Mouse (Mus musculus) hindbrain, embryonic 15.5 days (tissue): Measurements from ENCODE around the gene Stx6. TPM values are rescaled to one million over a fixed set of nuclear protein-coding genes. Genes with fewer than 3 reads are reported as not detected.
A peak's percentile ranks its signal among the peaks of the same experiment; 100 is the strongest.
"Not testable (repeated sequence)": the region's sequence is repeated elsewhere in the genome, so short reads cannot be mapped to it uniquely, and the experiment has no call there.

ENCODE experiments used
- ATAC-seq: fragments of 200-750 bp; cut with Nextera tagmentation; 2 replicates; pipeline ENCODE4 v1.8.0; 2017; ENCODE audit warnings: low read depth, moderate number of reproducible peaks, moderate TSS enrichment; ENCODE audit not compliant: low FRiP score
- H3K27ac ChIP-seq: fragments of 300-500 bp; sonication (generic); replicated peaks from 2 replicates; pipeline ENCODE4 v1.5.1; 2015; ENCODE audit warnings: mild to moderate bottlenecking, inconsistent platforms
- H3K27me3 ChIP-seq: fragments of 300-500 bp; sonication (generic); 2 replicates; pipeline ENCODE4 v1.6.1; 2015; ENCODE audit warnings: control low read depth, inconsistent platforms
- H3K36me3 ChIP-seq: fragments of 300-500 bp; sonication (generic); 2 replicates; pipeline ENCODE4 v1.6.1; 2015; ENCODE audit warnings: control low read depth, inconsistent platforms
- H3K4me1 ChIP-seq: fragments of 300-500 bp; sonication (generic); replicated peaks from 2 replicates; pipeline ENCODE4 v1.6.1; 2015; ENCODE audit warnings: control low read depth, inconsistent platforms
- H3K4me2 ChIP-seq: fragments of 300-500 bp; sonication (generic); 2 replicates; pipeline ENCODE4 v1.6.1; 2015; ENCODE audit warnings: moderate library complexity, mild to moderate bottlenecking, inconsistent platforms
- H3K4me3 ChIP-seq: fragments of 300-500 bp; sonication (generic); 2 replicates; pipeline ENCODE4 v1.5.1; 2015; ENCODE audit warnings: mild to moderate bottlenecking, inconsistent platforms
- H3K9ac ChIP-seq: fragments of 300-500 bp; sonication (generic); 2 replicates; pipeline ENCODE4 v1.6.1; 2015; ENCODE audit warnings: inconsistent platforms
- H3K9me3 ChIP-seq: fragments of 300-500 bp; sonication (generic); 2 replicates; pipeline ENCODE4 v1.6.1; 2016; ENCODE audit warnings: control low read depth, inconsistent platforms
- WGBS: fragments of 180-500 bp; shearing (Covaris S2); methylation state at CpG from one replicate; pipeline ENCODE4 v1.1.7; 2015; 5-methylcytosine and 5-hydroxymethylcytosine counted together
- polyA plus RNA-seq: library from polyadenylated mRNA; unstranded; fragments of >200 nt; fragmentation: Nextera tagmentation; extraction: Ambion mirVana; gene quantifications from 2 replicates; pipeline ENCODE4 v1.2.1, GENCODE M21; 2015

The Stx6 gene
- polyA plus RNA-seq, 1 experiment from 2014 or later, result 106 TPM

DNA sequence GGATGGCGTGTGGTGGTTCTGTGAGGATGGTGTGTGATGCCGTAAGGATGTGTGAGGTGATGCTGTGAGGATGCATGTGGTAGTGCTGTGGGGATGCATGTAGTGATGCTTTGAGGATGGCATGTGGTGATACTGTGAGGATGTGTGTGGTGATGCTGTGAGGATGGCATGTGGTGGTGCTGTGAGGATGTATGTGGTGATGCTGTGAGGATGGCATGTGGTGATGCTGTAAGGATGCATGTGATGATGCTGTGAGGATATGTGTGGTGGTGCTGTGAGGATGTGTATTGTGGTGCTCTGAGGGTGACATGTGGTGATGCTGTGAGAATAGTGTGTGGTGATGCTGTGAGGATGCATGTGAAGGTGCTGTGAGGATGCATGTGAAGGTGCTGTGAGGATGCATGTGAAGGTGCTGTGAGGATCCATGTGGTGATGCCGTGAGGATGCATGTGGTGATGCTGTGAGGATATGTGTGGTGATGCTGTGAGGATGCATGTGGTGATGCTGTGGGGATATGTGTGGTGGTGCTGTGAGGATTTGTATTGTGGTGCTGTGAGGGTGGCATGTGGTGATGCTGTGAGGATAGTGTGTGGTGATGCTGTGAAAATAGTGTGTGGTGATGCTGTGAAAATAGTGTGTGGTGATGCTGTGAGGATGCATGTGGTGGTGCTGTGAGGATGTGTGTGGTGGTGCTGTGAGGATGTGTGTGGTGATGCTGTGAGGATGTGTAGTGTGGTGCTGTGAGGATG lies 14.6 kb downstream of the Stx6 start:
- Histone ChIP-seq H3K36me3 (peaks cover 14% of the 10 kb centered on the region), H3K9me3 (no peaks in the 10 kb centered on the region), H3K4me1 (no peaks in the 10 kb centered on the region), H3K9ac (no peak overlapping the region), H3K4me2 (no peak overlapping the region), H3K4me3 (no peak overlapping the region), H3K27ac (no peak overlapping the region), H3K27me3 (no peaks in the 10 kb centered on the region)
- no peak for ATAC-seq
- WGBS, result 90% methylated on average over 3 of the region's 3 CpGs

DNA sequence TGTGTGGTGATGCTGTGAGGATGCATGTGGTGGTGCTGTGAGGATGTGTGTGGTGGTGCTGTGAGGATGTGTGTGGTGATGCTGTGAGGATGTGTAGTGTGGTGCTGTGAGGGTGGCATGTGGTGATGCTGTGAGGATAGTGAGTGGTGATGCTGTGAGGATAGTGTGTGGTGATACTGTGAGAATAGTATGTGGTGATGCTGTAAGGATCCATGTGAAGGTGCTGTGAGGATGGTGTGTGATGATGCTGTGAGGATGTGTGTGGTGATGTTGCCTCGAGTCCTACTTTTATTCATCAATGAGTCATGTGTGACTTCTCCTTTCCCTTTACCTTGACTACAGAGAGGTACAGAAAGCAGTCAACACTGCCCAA lies 15.1 kb downstream of the Stx6 start:
- H3K36me3 ChIP-seq, result peaks cover 17% of the 10 kb centered on the region
- H3K4me1 ChIP-seq, H3K27ac ChIP-seq, H3K4me3 ChIP-seq, H3K9ac ChIP-seq, H3K4me2 ChIP-seq, ATAC-seq, H3K27me3 ChIP-seq, H3K9me3 ChIP-seq: not testable (repeated sequence)
- 84% methylated on average over 1 of the region's 1 CpGs for WGBS

DNA sequence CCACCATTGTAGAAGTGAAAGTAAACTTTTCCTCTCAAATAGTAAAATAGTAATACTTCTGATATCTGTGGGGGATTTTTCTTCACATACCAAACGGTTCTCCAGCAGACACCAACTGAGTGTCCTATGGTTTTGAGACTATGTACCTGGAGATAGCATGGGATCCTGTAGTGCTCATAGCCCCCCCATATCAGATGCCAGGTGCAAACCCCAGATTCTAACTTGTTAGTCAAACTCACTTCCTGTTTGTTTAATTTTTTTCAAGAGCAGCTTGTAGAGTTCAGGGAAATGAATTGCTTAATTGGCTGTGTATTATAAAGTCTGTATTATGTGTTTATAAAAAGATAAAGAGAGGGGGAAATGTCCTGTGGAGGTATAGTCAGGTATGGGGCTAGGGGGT lies 15.9 kb downstream of the Stx6 start:
- H3K9ac ChIP-seq, result no peak overlapping the region
- peaks cover 22% of the 10 kb centered on the region for H3K36me3 ChIP-seq
- H3K4me1 ChIP-seq, result no peaks in the 10 kb centered on the region
- H3K27me3 ChIP-seq, result no peaks in the 10 kb centered on the region
- WGBS, result 86% methylated on average over 1 of the region's 1 CpGs
- no peak overlapping the region for H3K4me2 ChIP-seq
- ATAC-seq, result no peak
- H3K27ac ChIP-seq, result no peak overlapping the region
- H3K9me3 ChIP-seq, result no peaks in the 10 kb centered on the region
- no peak overlapping the region for H3K4me3 ChIP-seq

DNA sequence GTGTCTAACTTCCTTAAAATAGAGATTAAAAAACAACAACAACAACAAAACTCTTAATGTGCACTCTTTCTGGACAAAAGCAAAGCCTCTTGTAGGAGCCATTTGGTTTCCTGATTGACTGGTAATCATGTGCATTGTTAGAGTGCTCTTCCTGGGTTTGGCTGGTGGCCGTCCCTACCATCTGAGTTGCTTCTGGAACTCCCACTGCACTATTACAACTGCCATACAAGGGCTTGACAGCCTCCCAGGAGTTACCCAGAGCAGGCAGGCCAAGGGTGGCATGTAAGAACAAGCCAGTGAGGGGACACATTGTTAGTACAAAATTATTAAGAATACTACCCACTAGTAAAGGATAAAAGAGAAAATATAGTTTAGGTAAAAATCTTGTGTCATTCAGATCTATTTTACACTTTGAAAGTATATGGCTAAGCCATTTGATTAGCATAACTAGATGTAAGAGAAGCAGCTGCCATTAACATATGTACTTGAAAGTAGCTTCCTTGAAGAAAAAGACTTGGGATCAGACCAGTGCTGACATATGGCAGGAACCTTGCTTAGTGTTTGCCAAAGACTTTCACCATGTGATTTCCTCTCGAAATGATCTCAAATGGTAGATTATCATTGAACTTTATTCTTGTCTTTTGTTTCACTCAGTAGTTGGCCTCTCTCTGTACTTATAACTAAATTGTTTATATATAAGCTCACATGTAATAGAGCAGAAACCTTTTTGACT lies 19.8 kb downstream of the Stx6 start:
- Histone ChIP-seq H3K9me3 (no peaks in the 10 kb centered on the region), H3K4me1 (no peaks in the 10 kb centered on the region), H3K9ac (no peak overlapping the region), H3K4me3 (no peak overlapping the region), H3K36me3 (peaks cover 33% of the 10 kb centered on the region), H3K4me2 (no peak overlapping the region), H3K27ac (no peak overlapping the region), H3K27me3 (no peaks in the 10 kb centered on the region)
- 78% methylated on average over 2 of the region's 2 CpGs for WGBS
- ATAC-seq, result no peak

DNA sequence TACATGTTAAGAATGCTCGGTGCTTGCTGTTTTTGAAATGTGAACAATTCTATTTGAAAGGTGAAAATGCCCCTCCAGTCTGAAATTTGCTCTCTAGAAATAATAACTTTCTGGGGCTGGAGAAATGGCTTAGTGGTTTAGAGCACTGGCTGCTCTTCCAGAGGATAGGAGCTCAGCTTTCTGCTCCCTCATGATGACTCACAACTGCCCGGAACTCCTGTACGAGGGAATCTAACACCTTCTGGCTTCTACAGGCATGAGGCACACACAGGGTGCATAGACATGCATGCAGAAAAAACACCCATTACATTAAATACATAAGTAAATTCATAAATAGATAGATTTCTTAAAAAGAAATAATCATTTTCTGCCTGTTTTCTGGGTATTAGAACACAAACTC lies 25.7 kb downstream of the Stx6 start:
- H3K9me3 ChIP-seq, result no peaks in the 10 kb centered on the region
- H3K27me3 ChIP-seq, result no peaks in the 10 kb centered on the region
- no peaks in the 10 kb centered on the region for H3K4me1 ChIP-seq
- ATAC-seq, result no peak
- H3K9ac ChIP-seq, result no peak overlapping the region
- WGBS, result 89% methylated on average over 3 of the region's 3 CpGs
- no peak overlapping the region for H3K4me2 ChIP-seq
- H3K27ac ChIP-seq, result no peak overlapping the region
- peaks cover 27% of the 10 kb centered on the region for H3K36me3 ChIP-seq
- H3K4me3 ChIP-seq, result no peak overlapping the region

DNA sequence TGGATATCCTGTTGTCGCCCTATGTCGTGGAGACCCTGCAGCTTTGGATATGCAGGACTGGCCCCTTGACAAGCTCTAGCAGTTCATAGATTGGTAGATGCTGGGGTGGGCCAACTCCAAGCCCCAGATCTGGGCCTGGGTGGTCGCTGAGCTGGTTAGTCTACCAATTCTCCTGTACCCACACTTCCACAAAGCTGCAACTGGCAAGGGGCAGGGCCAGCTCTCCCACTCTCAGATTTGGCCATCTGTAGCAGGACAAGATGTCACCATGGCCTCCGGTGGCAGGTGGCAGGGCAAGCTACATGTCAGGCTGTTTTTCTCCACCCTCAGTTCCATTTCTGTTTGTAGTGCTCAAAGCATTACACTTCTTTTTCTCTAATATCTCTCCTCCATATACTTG lies 30.1 kb downstream of the Stx6 start:
- H3K9ac ChIP-seq, result no peak overlapping the region
- H3K4me2 ChIP-seq, result no peak overlapping the region
- H3K4me1 ChIP-seq, result peaks cover 18% of the 10 kb centered on the region; the same call in 1 of the 2 replicates
- no peak for ATAC-seq
- H3K27me3 ChIP-seq, result no peaks in the 10 kb centered on the region
- H3K4me3 ChIP-seq, result no peak overlapping the region
- H3K36me3 ChIP-seq, result peaks cover 32% of the 10 kb centered on the region
- H3K9me3 ChIP-seq, result no peaks in the 10 kb centered on the region
- no peak overlapping the region for H3K27ac ChIP-seq
- 96% methylated on average over 4 of the region's 4 CpGs for WGBS

DNA sequence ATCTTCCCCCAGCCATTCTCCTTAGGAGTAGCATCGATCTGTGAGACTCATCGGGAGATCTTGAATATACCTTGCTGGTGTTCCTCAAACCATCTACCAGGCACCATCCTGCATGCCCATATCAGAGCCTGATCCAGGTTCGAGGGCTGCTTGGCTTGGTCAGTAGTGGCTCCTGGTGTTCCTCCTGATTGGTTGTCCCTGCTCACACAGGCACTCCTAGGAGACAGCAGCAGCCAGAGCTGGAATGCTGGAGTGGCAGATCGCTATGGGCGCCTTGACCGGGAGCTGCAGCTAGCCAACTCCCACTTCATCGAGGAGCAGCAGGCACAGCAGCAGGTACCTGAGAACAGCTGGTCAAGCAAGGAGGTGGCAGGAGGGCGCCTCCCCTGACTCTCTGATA lies 32.7 kb downstream of the Stx6 start:
- Histone ChIP-seq H3K27ac (peak overlapping the region; percentile 58; the same call in 1 of the 2 replicates), H3K4me1 (peaks cover 18% of the 10 kb centered on the region; the same call in 1 of the 2 replicates), H3K27me3 (no peaks in the 10 kb centered on the region), H3K4me3 (no peak overlapping the region), H3K36me3 (peaks cover 32% of the 10 kb centered on the region), H3K9me3 (no peaks in the 10 kb centered on the region), H3K9ac (no peak overlapping the region), H3K4me2 (no peak overlapping the region)
- peak; percentile 64; the same call in 1 of the 2 replicates for ATAC-seq
- WGBS, result 79% methylated on average over 8 of the region's 8 CpGs

DNA sequence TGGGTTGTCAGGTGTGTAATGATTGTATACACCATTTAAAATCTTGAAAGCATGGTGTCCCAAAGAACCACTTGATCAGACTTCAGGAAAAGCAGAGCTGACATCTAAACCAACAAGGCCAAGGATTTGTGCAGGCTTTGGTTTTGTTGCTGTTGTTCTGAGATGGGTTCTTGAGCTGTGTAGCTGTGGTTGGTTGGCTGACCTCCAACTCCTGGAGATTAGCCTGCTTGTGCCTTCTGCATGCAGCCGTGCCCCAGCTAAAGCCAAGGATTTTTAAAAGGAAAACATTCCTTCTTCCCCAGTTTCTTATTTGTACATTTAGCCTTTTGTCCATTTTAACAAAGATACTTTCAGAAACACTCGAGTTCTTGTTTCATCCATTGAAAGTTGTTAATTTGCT lies 33.2 kb downstream of the Stx6 start:
- no peak overlapping the region for H3K4me2 ChIP-seq
- peaks cover 21% of the 10 kb centered on the region; the same call in 1 of the 2 replicates for H3K4me1 ChIP-seq
- no peak overlapping the region for H3K4me3 ChIP-seq
- ATAC-seq, result no peak
- no peaks in the 10 kb centered on the region for H3K9me3 ChIP-seq
- peaks cover 32% of the 10 kb centered on the region for H3K36me3 ChIP-seq
- H3K9ac ChIP-seq, result no peak overlapping the region
- WGBS, result 55% methylated on average over 2 of the region's 2 CpGs
- no peaks in the 10 kb centered on the region for H3K27me3 ChIP-seq
- peak overlapping the region; percentile 58; the same call in 1 of the 2 replicates for H3K27ac ChIP-seq

DNA sequence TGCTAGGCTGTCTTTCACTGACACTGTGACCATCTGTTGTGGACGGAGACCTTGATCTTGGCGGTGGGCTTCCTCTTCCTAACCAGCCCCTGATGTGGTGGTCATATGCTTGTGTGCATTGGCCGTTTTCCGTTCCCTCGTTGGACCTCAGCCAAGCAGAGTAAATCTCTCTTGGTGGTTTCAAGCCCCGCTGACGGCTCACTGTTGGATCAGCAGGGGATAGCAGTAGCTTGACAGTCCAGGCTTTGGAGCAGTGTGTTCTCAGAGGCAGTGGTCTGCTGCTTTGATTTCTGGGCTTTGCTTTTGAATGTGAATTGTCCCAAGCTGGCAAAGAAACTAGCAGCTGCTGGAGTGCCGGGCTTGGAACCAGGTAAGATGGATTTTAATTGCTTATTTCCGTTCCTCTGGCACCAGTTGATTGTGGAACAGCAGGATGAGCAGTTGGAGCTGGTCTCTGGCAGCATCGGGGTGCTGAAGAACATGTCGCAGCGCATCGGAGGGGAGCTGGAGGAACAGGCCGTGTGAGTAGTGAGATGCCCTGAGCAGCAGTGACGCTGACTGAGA lies 34.4 kb downstream of the Stx6 start:
- no peak overlapping the region for H3K9ac ChIP-seq
- H3K4me2 ChIP-seq, result no peak overlapping the region
- peak; percentile 61 for ATAC-seq
- no peaks in the 10 kb centered on the region for H3K9me3 ChIP-seq
- WGBS, result 52% methylated on average over 15 of the region's 15 CpGs
- H3K36me3 ChIP-seq, result peaks cover 37% of the 10 kb centered on the region
- no peaks in the 10 kb centered on the region for H3K27me3 ChIP-seq
- H3K4me1 ChIP-seq, result peaks cover 23% of the 10 kb centered on the region; the same call in 1 of the 2 replicates
- H3K27ac ChIP-seq, result peak overlapping the region; percentile 50; the same call in 1 of the 2 replicates
- no peak overlapping the region for H3K4me3 ChIP-seq

DNA sequence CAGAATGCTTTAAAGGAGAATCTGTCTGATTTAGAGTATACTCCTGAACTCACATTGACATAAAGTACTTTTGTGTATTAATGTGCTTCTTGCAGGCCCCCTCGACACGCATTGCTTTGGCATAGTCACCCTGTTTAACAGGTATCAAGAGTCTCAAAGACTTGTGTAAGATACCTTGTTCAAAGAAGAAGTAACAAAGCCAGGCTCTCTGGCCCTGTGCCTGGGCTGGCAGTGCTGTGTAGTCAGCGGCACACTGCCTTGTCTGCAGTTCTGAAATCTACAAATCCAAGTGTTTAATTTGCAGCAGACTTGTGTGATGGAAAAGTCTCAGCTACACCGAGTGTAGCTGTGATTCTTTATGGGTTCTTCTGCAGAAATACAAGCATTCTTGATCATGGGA lies 38.2 kb downstream of the Stx6 start:
- Histone ChIP-seq H3K27ac (no peak overlapping the region), H3K36me3 (peaks cover 10% of the 10 kb centered on the region), H3K4me3 (no peak overlapping the region), H3K4me1 (peaks cover 31% of the 10 kb centered on the region; the same call in 1 of the 2 replicates), H3K27me3 (no peaks in the 10 kb centered on the region), H3K9me3 (no peaks in the 10 kb centered on the region), H3K4me2 (no peak overlapping the region), H3K9ac (no peak overlapping the region)
- 83% methylated on average over 4 of the region's 4 CpGs for WGBS
- no peak for ATAC-seq

DNA sequence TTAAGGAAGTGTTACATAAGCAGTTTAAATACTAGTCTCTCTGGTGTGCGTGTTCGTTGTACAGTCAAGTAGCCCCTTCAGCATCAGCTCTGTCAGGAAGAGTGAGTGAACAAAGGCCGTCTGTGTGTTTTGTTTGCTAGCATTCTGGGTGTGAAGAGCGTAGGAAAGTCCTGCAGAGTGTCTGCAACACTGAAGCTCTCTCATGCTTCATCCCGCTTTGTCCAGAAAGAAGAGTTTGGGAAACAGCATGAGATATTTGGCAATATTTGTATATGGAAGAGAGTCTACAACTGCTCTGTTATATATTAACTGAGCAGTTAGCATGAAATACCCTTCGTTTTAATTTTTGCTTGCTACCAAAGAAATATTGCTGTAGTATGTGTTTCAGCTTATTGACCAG lies 41.0 kb downstream of the Stx6 start:
- H3K4me2 ChIP-seq, result no peak overlapping the region
- no peak for ATAC-seq
- H3K27me3 ChIP-seq, result no peaks in the 10 kb centered on the region
- peaks cover 41% of the 10 kb centered on the region for H3K4me1 ChIP-seq
- no peak overlapping the region for H3K9ac ChIP-seq
- no peak overlapping the region for H3K4me3 ChIP-seq
- H3K27ac ChIP-seq, result no peak overlapping the region
- H3K9me3 ChIP-seq, result no peaks in the 10 kb centered on the region
- H3K36me3 ChIP-seq, result peaks cover 8% of the 10 kb centered on the region
- 65% methylated on average over 6 of the region's 6 CpGs for WGBS

DNA sequence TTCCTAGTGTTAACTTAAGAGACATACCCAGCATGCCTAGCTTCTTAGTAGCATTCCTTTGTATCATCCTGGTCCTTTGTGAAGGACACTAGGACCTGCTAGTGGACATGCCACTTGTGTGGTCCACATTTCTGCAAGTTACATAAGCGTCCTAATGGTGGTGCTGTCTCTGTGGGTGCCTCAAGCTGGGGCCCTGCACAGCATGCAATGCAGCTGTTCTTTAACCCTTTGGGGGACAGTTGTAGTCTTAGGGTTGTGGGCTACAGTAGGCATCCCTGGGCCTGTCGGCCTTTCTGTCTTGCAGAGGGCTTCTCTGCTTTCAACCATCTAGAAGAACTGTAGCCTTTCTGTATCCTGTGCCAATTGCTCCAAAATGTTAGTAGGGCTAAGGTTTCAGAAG lies 42.5 kb downstream of the Stx6 start:
- no peak for ATAC-seq
- Histone ChIP-seq H3K36me3 (peaks cover 8% of the 10 kb centered on the region), H3K4me2 (no peak overlapping the region), H3K9me3 (no peaks in the 10 kb centered on the region), H3K27ac (peak overlapping the region; percentile 53; the same call in 1 of the 2 replicates), H3K4me1 (peaks cover 56% of the 10 kb centered on the region), H3K9ac (no peak overlapping the region), H3K4me3 (no peak overlapping the region), H3K27me3 (no peaks in the 10 kb centered on the region)
- 54% methylated on average over 2 of the region's 2 CpGs for WGBS
